Mouse (Mus musculus) MEL (cell line): ENCODE results near the gene Mtss1l. TPM values are rescaled to one million over a fixed set of nuclear protein-coding genes. Genes with fewer than 3 reads are reported as not detected.

ENCODE experiments used
- DNase-seq: peaks from one replicate; pipeline ENCODE4 v3.0.0; 2011; ENCODE audit warnings: low read depth, low spot score
- H3K27ac ChIP-seq: 2 replicates; pipeline ENCODE4 v1.5.1; 2012; ENCODE audit warnings: low read depth, mild to moderate bottlenecking, control low read depth, low read length, moderate library complexity; ENCODE audit not compliant: control insufficient read depth
- H3K27me3 ChIP-seq, 2 experiments: fragments of 150-350 bp in 1 of 2; sonication (generic) in 1 of 2; 2 replicates each; pipeline ENCODE4 v1.6.1; 2012; ENCODE audit warnings: low read length in 2 of 2, mild to moderate bottlenecking in 2 of 2, improper control_type of control experiment in 1 of 2, moderate library complexity in 1 of 2; ENCODE audit not compliant: insufficient read depth in 2 of 2, control insufficient read depth in 1 of 2
- H3K36me3 ChIP-seq, 2 experiments: 2 replicates each; pipeline ENCODE4 v1.6.1; 2012 to 2014; ENCODE audit warnings: low read length in 2 of 2, improper control_type of control experiment in 1 of 2, inconsistent platforms in 1 of 2, mild to moderate bottlenecking in 1 of 2; ENCODE audit not compliant: insufficient read depth in 2 of 2, control insufficient read depth in 1 of 2
- H3K4me1 ChIP-seq, 2 experiments: fragments of 150-350 bp in 1 of 2; sonication (generic) in 1 of 2; 2 replicates each; pipeline ENCODE4 v1.6.1; 2012; ENCODE audit warnings: low read length in 2 of 2, improper control_type of control experiment in 1 of 2, mild to moderate bottlenecking in 1 of 2; ENCODE audit not compliant: insufficient read depth in 2 of 2, control insufficient read depth in 1 of 2
- H3K4me3 ChIP-seq, 2 experiments: fragments of 150-350 bp in 1 of 2; sonication (generic) in 1 of 2; 2 replicates each; pipeline ENCODE4 v1.5.1; 2012; ENCODE audit warnings: low read depth in 2 of 2, low read length in 2 of 2, mild to moderate bottlenecking in 2 of 2, moderate library complexity in 2 of 2, control low read depth in 1 of 2, improper control_type of control experiment in 1 of 2; ENCODE audit not compliant: control insufficient read depth in 1 of 2, insufficient read depth in 1 of 2
- H3K79me2 ChIP-seq: 2 replicates; pipeline ENCODE4 v1.6.1; 2012; ENCODE audit warnings: mild to moderate bottlenecking, low read length, moderate library complexity; ENCODE audit not compliant: control insufficient read depth, poor library complexity, insufficient read depth
- H3K9ac ChIP-seq: 2 replicates; pipeline ENCODE4 v1.6.1; 2012; ENCODE audit warnings: low read depth, mild to moderate bottlenecking, control low read depth, low read length, moderate library complexity; ENCODE audit not compliant: control insufficient read depth, poor library complexity, severe bottlenecking
- H3K9me3 ChIP-seq: fragments of 150-350 bp; sonication (generic); replicated peaks from 2 replicates; pipeline ENCODE4 v1.6.1; 2012; ENCODE audit warnings: mild to moderate bottlenecking, low read length, improper control_type of control experiment, moderate library complexity; ENCODE audit not compliant: insufficient read depth
- BHLHE40 ChIP-seq: IDR thresholded peaks from 2 replicates; pipeline ENCODE4 v1.6.1; 2012; ENCODE audit warnings: low read depth, mild to moderate bottlenecking, inconsistent platforms, low read length, improper control_type of control experiment, borderline replicate concordance
- CHD2 ChIP-seq: IDR thresholded peaks from 2 replicates; pipeline ENCODE4 v1.6.1; 2011; ENCODE audit warnings: low read length, improper control_type of control experiment
- CTCF ChIP-seq, 3 experiments: IDR thresholded peaks in 2 of 3; conservative IDR thresholded peaks in 1 of 3; 2 replicates each; pipeline ENCODE4 v1.5.1; 2011 to 2012; ENCODE audit warnings: low read length in 3 of 3, low read depth in 2 of 3, mild to moderate bottlenecking in 2 of 3, improper control_type of control experiment in 1 of 3, inconsistent platforms in 1 of 3, mixed read lengths in 1 of 3, moderate library complexity in 1 of 3; ENCODE audit not compliant: control insufficient read depth in 1 of 3, insufficient read depth in 1 of 3, poor library complexity in 1 of 3, severe bottlenecking in 1 of 3
- E2F4 ChIP-seq: IDR thresholded peaks from 2 replicates; pipeline ENCODE4 v1.6.1; 2011; ENCODE audit warnings: low read depth, low read length, improper control_type of control experiment, borderline replicate concordance
- ETS1 ChIP-seq: IDR thresholded peaks from 2 replicates; pipeline ENCODE4 v1.6.1; 2012; ENCODE audit warnings: low read depth, mild to moderate bottlenecking, inconsistent platforms, low read length, improper control_type of control experiment, moderate library complexity
- JUND ChIP-seq: IDR thresholded peaks from 2 replicates; pipeline ENCODE4 v1.6.1; 2011; ENCODE audit warnings: low read depth, mild to moderate bottlenecking, improper control_type of control experiment, low read length
- MAFK ChIP-seq: IDR thresholded peaks from 2 replicates; pipeline ENCODE4 v1.6.1; 2011; ENCODE audit warnings: low read depth, mild to moderate bottlenecking, low read length, improper control_type of control experiment, borderline replicate concordance
- MAZ ChIP-seq: IDR thresholded peaks from 2 replicates; pipeline ENCODE4 v1.6.1; 2012; ENCODE audit warnings: low read depth, mild to moderate bottlenecking, inconsistent platforms, low read length, improper control_type of control experiment
- MYB ChIP-seq: IDR thresholded peaks from 2 replicates; pipeline ENCODE4 v1.6.1; 2011; ENCODE audit warnings: mild to moderate bottlenecking, low read depth, low read length, improper control_type of control experiment
- NRF1 ChIP-seq: IDR thresholded peaks from 2 replicates; pipeline ENCODE4 v1.6.1; 2014; ENCODE audit warnings: low read depth, mild to moderate bottlenecking, inconsistent platforms, low read length, improper control_type of control experiment, moderate library complexity; ENCODE audit not compliant: poor library complexity, insufficient read depth, severe bottlenecking
- POLR2AphosphoS2 ChIP-seq: IDR thresholded peaks from 2 replicates; pipeline ENCODE4 v1.6.1; 2011; ENCODE audit warnings: low read length, improper control_type of control experiment
- POLR2AphosphoS5 ChIP-seq: IDR thresholded peaks from 2 replicates; pipeline ENCODE4 v1.6.1; 2012; ENCODE audit warnings: low read depth, borderline replicate concordance, mild to moderate bottlenecking, inconsistent platforms, low read length, moderate library complexity, mixed read lengths
- RAD21 ChIP-seq: IDR thresholded peaks from 2 replicates; pipeline ENCODE4 v1.6.1; 2011; ENCODE audit warnings: mild to moderate bottlenecking, low read depth, low read length, improper control_type of control experiment
- TAL1 ChIP-seq: IDR thresholded peaks from 2 replicates; pipeline ENCODE4 v1.6.1; 2012; ENCODE audit warnings: mild to moderate bottlenecking, inconsistent platforms, low read length, moderate library complexity, mixed read lengths
- TBP ChIP-seq: IDR thresholded peaks from 2 replicates; pipeline ENCODE4 v1.8.0; 2011; ENCODE audit warnings: low read depth, low read length, improper control_type of control experiment
- TCF12 ChIP-seq: IDR thresholded peaks from 2 replicates; pipeline ENCODE4 v1.6.1; 2014; ENCODE audit warnings: low read depth, mild to moderate bottlenecking, inconsistent platforms, low read length, improper control_type of control experiment, moderate library complexity
- ZC3H11A ChIP-seq: IDR thresholded peaks from 2 replicates; pipeline ENCODE4 v1.6.1; 2012; ENCODE audit warnings: low read depth, mild to moderate bottlenecking, inconsistent platforms, low read length, improper control_type of control experiment
- ZKSCAN1 ChIP-seq: IDR thresholded peaks from 2 replicates; pipeline ENCODE4 v1.6.1; 2012; ENCODE audit warnings: low read depth, mild to moderate bottlenecking, inconsistent platforms, low read length, improper control_type of control experiment, moderate library complexity
- ZNF384 ChIP-seq: IDR thresholded peaks from 2 replicates; pipeline ENCODE4 v1.6.1; 2012; ENCODE audit warnings: low read depth, mild to moderate bottlenecking, inconsistent platforms, low read length, improper control_type of control experiment
- polyA plus RNA-seq, 2 experiments: library from polyadenylated mRNA; stranded (reverse) in 1 of 2; unstranded in 1 of 2; fragments of >175 nt in 1 of 2; fragments of >200 nt in 1 of 2; gene quantifications; 2 replicates each; pipeline versions ENCODE4 v1.2.1 to v1.2.4; 2012; ENCODE audit warnings: low replicate concordance in 2 of 2, low read depth in 1 of 2; ENCODE audit not compliant: insufficient read length in 2 of 2, insufficient read depth in 1 of 2, missing spikeins in 1 of 2
- total RNA-seq: library from RNA; depleted of rRNA; stranded (reverse); fragments of 300-350 nt; gene quantifications from 2 replicates; pipeline ENCODE4 v1.2.3, GENCODE M21; 2012

Mtss1l gene
- total and polyA plus RNA-seq, 3 experiments = 1.2 to 4.3 TPM; not detected in 1

DNA sequence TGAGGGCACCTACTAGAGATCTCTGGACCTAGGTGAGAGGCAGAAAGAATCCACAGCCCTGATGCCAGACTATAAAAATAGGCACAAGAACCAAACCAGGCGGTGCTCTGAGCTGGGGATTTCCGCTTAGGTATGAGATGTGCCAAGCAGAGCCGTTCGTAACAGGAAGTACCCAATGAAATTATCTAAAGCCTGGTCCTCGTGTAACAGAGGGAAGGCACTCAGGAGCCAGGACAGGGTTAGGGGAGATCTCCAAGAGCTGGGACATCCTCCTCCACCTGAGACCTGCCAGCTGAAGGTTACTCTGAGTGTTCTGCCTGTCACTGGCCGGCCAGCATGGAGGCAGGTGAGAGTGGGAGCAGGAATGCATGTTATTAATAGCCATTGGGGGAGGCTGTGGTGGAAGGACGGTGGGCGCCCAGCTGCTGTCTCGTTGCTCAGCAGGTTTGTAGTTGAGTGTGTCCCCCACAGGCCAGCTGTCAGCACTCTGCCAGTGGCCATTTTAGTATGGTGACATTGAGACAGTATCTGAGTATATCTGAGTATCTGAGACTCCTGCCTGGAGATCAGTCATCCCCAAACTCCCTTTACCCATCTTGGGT is 17.7 kb upstream of the Mtss1l start:
- H3K4me1 ChIP-seq = no peaks in the 10 kb centered on the region
- no peak for TF ChIP-seq POLR2AphosphoS5
- TF ChIP-seq CHD2 = no peak
- TF ChIP-seq BHLHE40 = no peak
- TF ChIP-seq, all 39 proteins: peak for 0
- H3K36me3 ChIP-seq = no peaks in the 10 kb centered on the region; a peak in 1 of 4 replicates

DNA sequence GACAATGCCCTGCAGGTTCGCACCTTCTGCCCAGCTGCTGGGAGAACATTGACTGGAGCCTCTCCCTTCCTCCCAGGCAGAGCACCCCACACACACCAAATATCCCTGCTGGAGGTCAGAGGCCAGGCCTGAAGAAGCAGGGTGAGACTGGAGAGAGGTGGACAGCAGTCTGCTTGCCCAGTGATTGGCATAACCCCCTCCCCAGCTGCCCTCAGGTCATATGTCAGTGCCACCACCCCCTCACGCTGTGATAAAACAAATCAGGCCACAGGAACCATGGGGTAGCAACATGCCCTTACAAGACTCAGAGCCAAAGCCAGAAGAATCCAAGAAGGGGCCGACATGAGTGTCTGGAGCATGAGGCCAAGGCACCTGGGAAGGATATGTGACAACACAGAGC is 17.2 kb upstream of the Mtss1l start:
- no peak overlapping the region for H3K4me3 ChIP-seq
- H3K4me1 ChIP-seq = no peaks in the 10 kb centered on the region
- no peak for TF ChIP-seq RAD21
- TF ChIP-seq ZKSCAN1 = no peak
- no peak for TF ChIP-seq TBP
- TF ChIP-seq MYB = no peak
- no peak for TF ChIP-seq NRF1
- no peak for TF ChIP-seq MAZ
- no peak for TF ChIP-seq ZNF384
- no peak for TF ChIP-seq POLR2AphosphoS2
- no peak for TF ChIP-seq TCF12
- no peak for TF ChIP-seq JUND
- TF ChIP-seq ZC3H11A = no peak
- TF ChIP-seq CTCF (IDR thresholded peaks at IDR 0.05 in 2 of 3, conservative IDR thresholded peaks at IDR 0.05 in 1 of 3; ENCODE audit: control insufficient read depth in 1 of 3, insufficient read depth in 1 of 3, low read depth in 2 of 3, low read length in 3 of 3, poor library complexity in 1 of 3, severe bottlenecking in 1 of 3) = no peak
- TF ChIP-seq TAL1 = no peak
- no peak for TF ChIP-seq BHLHE40
- no peak for TF ChIP-seq ETS1
- no peak for TF ChIP-seq MAFK
- TF ChIP-seq CHD2 = no peak
- TF ChIP-seq E2F4 = no peak

More for the DNA sequence above, 17.7 kb upstream of the Mtss1l start:
- Histone ChIP-seq H3K9ac (no peak overlapping the region), H3K79me2 (no peaks in the 10 kb centered on the region), H3K9me3 (no peaks in the 10 kb centered on the region), H3K4me3 (no peak overlapping the region), H3K27ac (no peak overlapping the region), H3K27me3 (no peaks in the 10 kb centered on the region)
- no peak for DNase-seq

More for the DNA sequence above, 17.2 kb upstream of the Mtss1l start:
- Histone ChIP-seq H3K27ac (no peak overlapping the region), H3K36me3 (no peaks in the 10 kb centered on the region; a peak in 1 of 4 replicates), H3K79me2 (no peaks in the 10 kb centered on the region), H3K27me3 (no peaks in the 10 kb centered on the region), H3K9me3 (no peaks in the 10 kb centered on the region), H3K9ac (no peak overlapping the region)
- DNase-seq = no peak
